Mouse (Mus musculus) G1E (cell line): ENCODE measurements around the gene Park7. TPM values are rescaled to one million over a fixed set of nuclear protein-coding genes. Genes with fewer than 3 reads are reported as not detected.

ENCODE experiments used
- ATAC-seq: 2 replicates; pipeline ENCODE4 v1.8.0; 2016; ENCODE audit warnings: mild to moderate bottlenecking; ENCODE audit not compliant: insufficient number of reproducible peaks, poor library complexity, low FRiP score, severe bottlenecking; ENCODE audit errors: extremely low read depth
- DNase-seq: peaks from one replicate; pipeline ENCODE4 v3.0.0; 2012; ENCODE audit warnings: low spot score
- H3K27me3 ChIP-seq: 2 replicates; pipeline ENCODE4 v1.6.1; 2012; ENCODE audit warnings: mild to moderate bottlenecking, low read length, inconsistent platforms; ENCODE audit not compliant: insufficient read depth
- H3K36me3 ChIP-seq: replicated peaks from 2 replicates; pipeline ENCODE3; 2012; ENCODE audit warnings: mild to moderate bottlenecking, inconsistent platforms
- H3K4me1 ChIP-seq: 2 replicates; pipeline ENCODE4 v1.6.1; 2012; ENCODE audit warnings: low read depth, low read length, inconsistent platforms, mixed read lengths; ENCODE audit not compliant: insufficient read depth
- H3K4me3 ChIP-seq: 2 replicates; pipeline ENCODE4 v1.5.1; 2012; ENCODE audit warnings: low read depth, mild to moderate bottlenecking, inconsistent platforms, low read length, moderate library complexity, mixed read lengths
- H3K9me3 ChIP-seq: replicated peaks from 2 replicates; pipeline ENCODE4 v1.6.1; 2012; ENCODE audit warnings: inconsistent platforms
- CTCF ChIP-seq: IDR thresholded peaks from 2 replicates; pipeline ENCODE4 v1.5.1; 2012; ENCODE audit warnings: low read depth, low read length, inconsistent platforms, mixed read lengths
- GATA1 ChIP-seq: IDR thresholded peaks from 2 replicates; pipeline ENCODE4 v1.6.1; 2012; ENCODE audit warnings: borderline replicate concordance, low read length, inconsistent platforms, mixed read lengths
- GATA2 ChIP-seq: IDR thresholded peaks from 2 replicates; pipeline ENCODE4 v1.6.1; 2012; ENCODE audit warnings: low read depth, low read length, inconsistent platforms, borderline replicate concordance
- POLR2AphosphoS5 ChIP-seq: IDR thresholded peaks from 2 replicates; pipeline ENCODE4 v1.6.1; 2012; ENCODE audit warnings: low read depth, low read length, inconsistent platforms; ENCODE audit not compliant: insufficient replicate concordance
- TAL1 ChIP-seq: conservative IDR thresholded peaks from 2 replicates; pipeline ENCODE4 v1.6.1; 2012; ENCODE audit warnings: low read depth, low read length, inconsistent platforms, mixed read lengths
- polyA plus RNA-seq: library from polyadenylated mRNA; stranded (reverse); fragments of >175 nt; gene quantifications from 2 replicates; pipeline ENCODE4 v1.2.3, GENCODE M21; 2012
- total RNA-seq, 2 experiments: library from RNA; stranded (forward) in 1 of 2; stranded (reverse) in 1 of 2; fragments of 200-1000 nt in 1 of 2; fragments of >200 nt in 1 of 2; fragmentation: Nextera tagmentation in 1 of 2; gene quantifications; 2 replicates each; pipeline ENCODE4 v1.2.3; 2014 to 2017

The Park7 gene
- total and polyA plus RNA-seq, 3 experiments, result 204 to 398 (median 342) TPM

DNA sequence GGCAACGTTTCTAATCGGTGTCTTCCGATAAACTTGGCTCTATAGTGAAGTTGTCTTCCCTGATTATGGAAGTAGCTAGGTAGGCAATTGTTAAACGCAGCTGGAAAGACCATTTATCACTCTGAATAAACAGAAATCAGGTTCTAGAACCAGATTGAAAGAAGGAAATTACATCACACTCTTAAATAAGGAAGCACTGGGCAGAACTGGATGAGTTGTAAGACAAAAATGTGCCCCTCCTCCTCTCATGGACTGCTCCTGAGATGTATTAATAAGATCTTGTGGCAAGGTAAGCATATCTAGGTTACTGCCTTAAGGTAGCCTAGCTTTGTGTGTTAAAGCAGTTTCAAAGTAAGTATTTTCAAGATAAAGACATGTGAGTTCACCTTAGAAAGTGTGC, 53.7 kb downstream of the Park7 start:
- ATAC-seq (no peak), DNase-seq (no peak)
- Histone ChIP-seq H3K4me1 (0 out of 2 replicates have a peak, but pooled peaks cover 2% of the 10 kb centered on the region), H3K4me3 (no peak overlapping the region), H3K27me3 (0 out of 2 replicates have a peak, but pooled peaks cover 6% of the 10 kb centered on the region), H3K9me3 (no peaks in the 10 kb centered on the region), H3K36me3 (no peaks in the 10 kb centered on the region)
- TF ChIP-seq POLR2AphosphoS5, result no peak
- no peak for TF ChIP-seq GATA2
- no peak for TF ChIP-seq GATA1
- TF ChIP-seq TAL1, result no peak
- TF ChIP-seq CTCF, result no peak

DNA sequence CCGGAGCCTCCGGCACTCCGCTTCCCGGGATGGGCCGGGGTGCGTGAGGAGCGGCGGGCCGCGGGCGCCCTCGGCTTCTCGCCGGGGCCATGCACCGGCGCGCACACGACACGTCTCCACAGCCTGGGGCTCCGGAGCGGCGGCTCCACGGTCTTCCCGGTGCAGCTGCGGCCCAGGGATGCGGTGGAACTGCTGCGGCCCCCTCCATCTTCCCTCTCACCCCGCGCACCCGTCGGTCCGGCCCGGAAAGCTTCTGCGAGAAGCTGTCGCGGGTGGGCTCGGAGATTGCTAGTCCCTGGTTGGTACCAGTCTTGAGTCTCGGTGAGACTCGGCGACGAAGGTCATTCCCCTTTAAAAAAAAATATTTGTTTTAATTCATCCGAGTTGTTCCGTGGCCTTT, 58.9 kb downstream of the Park7 start:
- H3K9me3 ChIP-seq, result peaks cover 6% of the 10 kb centered on the region; the same call in 1 of the 2 replicates
- no peak for TF ChIP-seq GATA2
- TF ChIP-seq TAL1, result no peak
- no peak for TF ChIP-seq CTCF
- TF ChIP-seq POLR2AphosphoS5, result no peak
- no peak for TF ChIP-seq GATA1
- H3K36me3 ChIP-seq, result no peaks in the 10 kb centered on the region
- DNase-seq (no peak), ATAC-seq (no peak)
- H3K4me3 ChIP-seq, result no peak overlapping the region
- H3K27me3 ChIP-seq, result peaks cover 12% of the 10 kb centered on the region; the same call in 1 of the 2 replicates
- H3K4me1 ChIP-seq, result no peaks in the 10 kb centered on the region

DNA sequence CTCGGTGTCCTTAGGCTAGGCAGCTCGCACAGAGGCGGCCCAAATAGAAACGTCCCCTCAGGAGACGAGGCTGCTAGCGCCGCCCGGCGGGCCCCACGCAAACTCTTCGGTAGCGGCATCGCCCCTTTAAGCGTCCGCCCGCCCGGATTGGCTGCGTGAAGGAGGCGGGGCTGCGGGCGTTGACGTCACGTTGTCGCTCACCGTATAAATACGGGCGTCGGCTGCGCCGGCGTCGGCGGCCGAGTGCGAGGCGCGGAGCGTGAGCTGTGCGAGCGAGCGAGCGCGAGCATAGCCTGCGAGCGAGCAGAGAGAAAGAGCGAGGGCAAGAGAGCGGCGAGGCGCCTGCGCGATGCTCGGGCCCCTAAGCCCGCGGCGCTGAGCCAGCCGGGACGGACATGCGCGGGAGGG, 59.4 kb downstream of the Park7 start:
- no peaks in the 10 kb centered on the region for H3K36me3 ChIP-seq
- H3K9me3 ChIP-seq, result peaks cover 6% of the 10 kb centered on the region; the same call in 1 of the 2 replicates
- no peak for TF ChIP-seq CTCF
- no peak for TF ChIP-seq GATA1
- TF ChIP-seq GATA2, result no peak
- no peak for TF ChIP-seq POLR2AphosphoS5
- peaks cover 12% of the 10 kb centered on the region; the same call in 1 of the 2 replicates for H3K27me3 ChIP-seq
- DNase-seq (no peak), ATAC-seq (no peak)
- H3K4me3 ChIP-seq, result no peak overlapping the region
- no peaks in the 10 kb centered on the region for H3K4me1 ChIP-seq

DNA sequence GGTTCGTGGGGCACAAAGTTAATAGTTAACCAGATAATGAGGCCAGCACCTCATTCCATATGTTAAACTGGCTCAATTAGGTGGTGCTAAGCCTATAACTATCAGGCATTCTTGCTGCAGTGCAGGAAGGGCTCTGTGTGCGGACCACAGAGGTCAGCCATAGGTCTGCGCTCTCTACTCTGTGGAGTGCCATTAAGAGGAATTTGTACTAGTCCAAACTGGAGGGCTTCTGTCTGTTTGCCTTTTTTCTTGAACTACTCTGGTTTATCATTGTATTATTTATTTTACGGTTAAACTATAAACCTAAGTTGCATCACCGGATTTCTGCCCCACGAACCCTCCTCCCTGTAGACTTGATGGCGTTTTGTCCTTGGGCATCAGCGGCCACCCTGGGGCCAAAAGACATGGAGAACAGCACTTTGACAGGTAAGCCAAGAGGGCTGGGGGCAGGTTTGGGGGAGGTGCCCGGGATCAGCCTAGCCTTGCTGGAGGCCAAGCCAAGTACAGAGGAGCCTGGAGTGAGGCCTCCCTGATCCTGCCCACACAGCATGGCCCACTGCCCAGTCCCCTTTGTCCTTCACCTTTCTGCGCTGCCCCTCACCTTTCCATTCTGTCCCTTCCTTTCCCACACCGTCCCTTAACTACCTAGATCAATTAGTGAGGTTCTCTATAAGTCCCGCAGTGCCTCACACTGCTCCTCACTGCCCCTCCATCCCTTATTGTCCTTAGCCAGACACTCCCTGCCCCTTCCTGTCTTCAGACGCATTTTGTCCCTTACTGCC, 60.4 kb downstream of the Park7 start, which contains the start of gene Errfi1:
Errfi1 (plus strand) TSS at position 240 of the 782 bp plus-strand sequence.
- Histone ChIP-seq H3K4me1 (no peaks in the 10 kb centered on the region), H3K27me3 (peaks cover 12% of the 10 kb centered on the region; the same call in 1 of the 2 replicates), H3K4me3 (no peak within 1 kb of the TSS), H3K9me3 (peaks cover 6% of the 10 kb centered on the region; the same call in 1 of the 2 replicates), H3K36me3 (no peaks in the 10 kb centered on the region)
- ATAC-seq, result no peak
- no peak for DNase-seq
- no peak for TF ChIP-seq TAL1
- TF ChIP-seq CTCF, result no peak
- TF ChIP-seq GATA2, result no peak
- TF ChIP-seq POLR2AphosphoS5, result no peak

DNA sequence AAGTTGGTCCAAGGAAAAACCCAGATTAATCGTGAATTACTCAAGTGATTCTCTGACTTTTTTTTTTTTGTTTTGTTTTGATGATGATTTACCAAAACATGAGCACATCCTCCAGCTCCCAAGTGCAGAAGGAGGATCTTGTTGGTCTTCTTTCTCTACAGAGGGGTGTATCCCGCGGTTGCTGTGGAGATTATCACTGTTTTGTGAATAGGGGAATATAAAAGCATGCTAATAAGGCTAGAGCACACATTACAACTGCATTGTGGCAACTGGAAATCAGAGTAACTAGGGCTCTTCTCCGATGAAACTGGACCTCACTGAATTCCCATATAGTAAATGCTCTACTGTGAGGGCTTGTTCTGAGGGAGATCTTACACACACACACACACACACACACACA, 61.8 kb downstream of the Park7 start:
- H3K9me3 ChIP-seq, result peaks cover 6% of the 10 kb centered on the region; the same call in 1 of the 2 replicates
- no peak for TF ChIP-seq GATA1
- no peak for TF ChIP-seq CTCF
- no peak for TF ChIP-seq GATA2
- no peak for TF ChIP-seq POLR2AphosphoS5
- no peak for TF ChIP-seq TAL1

DNA sequence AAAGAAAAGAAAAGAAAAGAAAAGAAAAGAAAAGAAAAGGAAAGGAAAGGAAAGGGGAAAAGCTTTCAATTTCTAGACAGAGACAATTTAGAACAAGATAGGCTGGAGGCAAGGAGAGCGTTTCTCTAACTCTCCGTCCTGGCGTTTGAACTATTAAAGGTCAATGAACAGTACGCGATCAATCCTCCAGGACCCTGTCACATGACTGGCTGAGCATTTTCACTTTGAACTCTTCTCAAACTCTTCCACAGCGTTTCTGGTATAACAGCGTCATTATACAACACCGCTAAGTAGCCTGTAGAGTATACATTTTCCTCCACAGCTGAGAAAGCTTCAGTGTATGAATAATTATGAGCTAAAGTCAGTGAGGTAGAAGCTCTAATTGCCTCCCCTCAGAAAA, 62.2 kb downstream of the Park7 start:
- H3K4me3 ChIP-seq, result no peak overlapping the region
- H3K27me3 ChIP-seq, result peaks cover 19% of the 10 kb centered on the region
- H3K4me1 ChIP-seq, result no peaks in the 10 kb centered on the region
- no peaks in the 10 kb centered on the region for H3K36me3 ChIP-seq
- DNase-seq (no peak), ATAC-seq (no peak)
- TF ChIP-seq TAL1, result no peak
- TF ChIP-seq GATA1, result no peak
- no peak for TF ChIP-seq CTCF
- TF ChIP-seq POLR2AphosphoS5, result no peak
- TF ChIP-seq GATA2, result no peak
- H3K9me3 ChIP-seq, result peaks cover 6% of the 10 kb centered on the region; the same call in 1 of the 2 replicates

More for the DNA sequence above, 61.8 kb downstream of the Park7 start:
- Histone ChIP-seq H3K4me3 (no peak overlapping the region), H3K4me1 (no peaks in the 10 kb centered on the region), H3K27me3 (peaks cover 20% of the 10 kb centered on the region), H3K36me3 (no peaks in the 10 kb centered on the region)
- ATAC-seq, result no peak
- DNase-seq, result no peak
